Mouse (Mus musculus): ENCODE measurements at regions not wholly inside any gene's neighbourhood (a gene's known extent, or its start where the extent isn't known, plus 50 kb on each side); places are given as distances from the start of the nearest gene placed in this dataset.

GRCm38 (mm10) chr16:95839512-95840253 lies 137.8 kb downstream of the Ets2 start:
- no peaks in the 10 kb centered on the region for H3K36me3 ChIP-seq (ENCODE audit: control insufficient read depth, insufficient read depth, low read length)
- H3K4me2 ChIP-seq (ENCODE audit: low read depth) = no peak overlapping the region
- no peak overlapping the region for H3K27ac ChIP-seq (ENCODE audit: low read depth, low read length)
- H3K27me3 ChIP-seq (ENCODE audit: control insufficient read depth, insufficient read depth, low read length) = no peaks in the 10 kb centered on the region
- no peak overlapping the region for H3K4me3 ChIP-seq (ENCODE audit: low read depth, low read length)
- 85% methylated on average over 5 of the region's 5 CpGs for WGBS
- 0 out of 2 replicates have a peak, but pooled peaks cover 2% of the 10 kb centered on the region for H3K4me1 ChIP-seq (ENCODE audit: control insufficient read depth, insufficient read depth, low read length)
- DNase-seq (ENCODE audit: low spot score) (no peak), ATAC-seq (ENCODE audit: insufficient read depth, low FRiP score, low TSS enrichment) (no peak)
- no peaks in the 10 kb centered on the region for H3K9me3 ChIP-seq (ENCODE audit: control insufficient read depth, low read length)
- no peak overlapping the region for H3K9ac ChIP-seq (ENCODE audit: low read length)

- H3K36me3 ChIP-seq (ENCODE audit: control insufficient read depth, insufficient read depth, low read length) = no peaks in the 10 kb centered on the region
- no peak overlapping the region for H3K27ac ChIP-seq (ENCODE audit: low read depth, low read length)
- WGBS = 68% methylated on average over 1 of the region's 1 CpGs
- H3K4me3 ChIP-seq (ENCODE audit: low read depth, low read length) = no peak overlapping the region
- ATAC-seq (ENCODE audit: insufficient read depth, low FRiP score, low TSS enrichment) (no peak), DNase-seq (ENCODE audit: low spot score) (no peak)
- no peaks in the 10 kb centered on the region for H3K9me3 ChIP-seq (ENCODE audit: control insufficient read depth, low read length)
- H3K9ac ChIP-seq (ENCODE audit: low read length) = no peak overlapping the region
- H3K4me2 ChIP-seq (ENCODE audit: low read depth) = no peak overlapping the region
- H3K4me1 ChIP-seq (ENCODE audit: control insufficient read depth, insufficient read depth, low read length) = 0 out of 2 replicates have a peak, but pooled peaks cover 2% of the 10 kb centered on the region
- no peaks in the 10 kb centered on the region for H3K27me3 ChIP-seq (ENCODE audit: control insufficient read depth, insufficient read depth, low read length)
These were observed 137.1 kb downstream of the Ets2 start for GRCm38 (mm10) chr16:95838886-95839430.

GRCm38 (mm10) chr16:95838478-95838846 lies 136.6 kb downstream of the Ets2 start:
- no peak overlapping the region for H3K4me2 ChIP-seq (ENCODE audit: low read depth)
- DNase-seq (ENCODE audit: low spot score) = no peak
- 93% methylated on average over 3 of the region's 3 CpGs for WGBS
- no peaks in the 10 kb centered on the region for H3K27me3 ChIP-seq (ENCODE audit: control insufficient read depth, insufficient read depth, low read length)
- 0 out of 2 replicates have a peak, but pooled peaks cover 2% of the 10 kb centered on the region for H3K4me1 ChIP-seq (ENCODE audit: control insufficient read depth, insufficient read depth, low read length)
- no peak for ATAC-seq (ENCODE audit: insufficient read depth, low FRiP score, low TSS enrichment)
- H3K36me3 ChIP-seq (ENCODE audit: control insufficient read depth, insufficient read depth, low read length) = no peaks in the 10 kb centered on the region
- no peak overlapping the region for H3K9ac ChIP-seq (ENCODE audit: low read length)
- H3K27ac ChIP-seq (ENCODE audit: low read depth, low read length) = no peak overlapping the region
- H3K4me3 ChIP-seq (ENCODE audit: low read depth, low read length) = no peak overlapping the region
- H3K9me3 ChIP-seq (ENCODE audit: control insufficient read depth, low read length) = no peaks in the 10 kb centered on the region

GRCm38 (mm10) chr16:95837723-95838477 lies 136.0 kb downstream of the Ets2 start:
- no peak overlapping the region for H3K4me3 ChIP-seq (ENCODE audit: low read depth, low read length)
- no peak overlapping the region for H3K9ac ChIP-seq (ENCODE audit: low read length)
- ATAC-seq (ENCODE audit: insufficient read depth, low FRiP score, low TSS enrichment) = no peak
- no peak for DNase-seq (ENCODE audit: low spot score)
- no peaks in the 10 kb centered on the region for H3K9me3 ChIP-seq (ENCODE audit: control insufficient read depth, low read length)
- 0 out of 2 replicates have a peak, but pooled peaks cover 2% of the 10 kb centered on the region for H3K4me1 ChIP-seq (ENCODE audit: control insufficient read depth, insufficient read depth, low read length)
- WGBS = 65% methylated on average over 5 of the region's 5 CpGs
- no peak overlapping the region for H3K27ac ChIP-seq (ENCODE audit: low read depth, low read length)
- H3K4me2 ChIP-seq (ENCODE audit: low read depth) = no peak overlapping the region
- H3K36me3 ChIP-seq (ENCODE audit: control insufficient read depth, insufficient read depth, low read length) = no peaks in the 10 kb centered on the region
- no peaks in the 10 kb centered on the region for H3K27me3 ChIP-seq (ENCODE audit: control insufficient read depth, insufficient read depth, low read length)

- Histone ChIP-seq H3K27me3 (ENCODE audit: control insufficient read depth, insufficient read depth, low read length) (no peaks in the 10 kb centered on the region), H3K9ac (ENCODE audit: low read length) (no peak overlapping the region), H3K4me1 (ENCODE audit: control insufficient read depth, insufficient read depth, low read length) (peaks cover 2% of the 10 kb centered on the region; the same call in 1 of the 2 replicates), H3K4me3 (ENCODE audit: low read depth, low read length) (no peak overlapping the region), H3K4me2 (ENCODE audit: low read depth) (no peak overlapping the region), H3K9me3 (ENCODE audit: control insufficient read depth, low read length) (no peaks in the 10 kb centered on the region), H3K27ac (ENCODE audit: low read depth, low read length) (no peak overlapping the region), H3K36me3 (ENCODE audit: control insufficient read depth, insufficient read depth, low read length) (no peaks in the 10 kb centered on the region)
- ATAC-seq (ENCODE audit: insufficient read depth, low FRiP score, low TSS enrichment) (no peak), DNase-seq (ENCODE audit: low spot score) (no peak)
- WGBS = 89% methylated on average over 1 of the region's 1 CpGs
These were observed 134.1 kb downstream of the Ets2 start for GRCm38 (mm10) chr16:95835941-95836340.

GRCm38 (mm10) chr16:95834556-95835288 lies 132.8 kb downstream of the Ets2 start:
- H3K27me3 ChIP-seq (ENCODE audit: control insufficient read depth, insufficient read depth, low read length) = no peaks in the 10 kb centered on the region
- no peak overlapping the region for H3K9ac ChIP-seq (ENCODE audit: low read length)
- H3K36me3 ChIP-seq (ENCODE audit: control insufficient read depth, insufficient read depth, low read length) = no peaks in the 10 kb centered on the region
- 55% methylated on average over 11 of the region's 11 CpGs for WGBS
- H3K4me1 ChIP-seq (ENCODE audit: control insufficient read depth, insufficient read depth, low read length) = peaks cover 2% of the 10 kb centered on the region; the same call in 1 of the 2 replicates
- H3K4me3 ChIP-seq (ENCODE audit: low read depth, low read length) = no peak overlapping the region
- no peak overlapping the region for H3K4me2 ChIP-seq (ENCODE audit: low read depth)
- H3K9me3 ChIP-seq (ENCODE audit: control insufficient read depth, low read length) = no peaks in the 10 kb centered on the region
- no peak for ATAC-seq (ENCODE audit: insufficient read depth, low FRiP score, low TSS enrichment)
- no peak overlapping the region for H3K27ac ChIP-seq (ENCODE audit: low read depth, low read length)
- DNase-seq (ENCODE audit: low spot score) = no peak

- Histone ChIP-seq H3K4me3 (ENCODE audit: low read depth, low read length) (no peak overlapping the region), H3K27ac (ENCODE audit: low read depth, low read length) (no peak overlapping the region), H3K9ac (ENCODE audit: low read length) (no peak overlapping the region), H3K36me3 (ENCODE audit: control insufficient read depth, insufficient read depth, low read length) (no peaks in the 10 kb centered on the region), H3K27me3 (ENCODE audit: control insufficient read depth, insufficient read depth, low read length) (no peaks in the 10 kb centered on the region), H3K4me1 (ENCODE audit: control insufficient read depth, insufficient read depth, low read length) (peaks cover 2% of the 10 kb centered on the region; the same call in 1 of the 2 replicates), H3K4me2 (ENCODE audit: low read depth) (no peak overlapping the region), H3K9me3 (ENCODE audit: control insufficient read depth, low read length) (no peaks in the 10 kb centered on the region)
- ATAC-seq (ENCODE audit: insufficient read depth, low FRiP score, low TSS enrichment) (no peak), DNase-seq (ENCODE audit: low spot score) (no peak)
- 61% methylated on average over 10 of the region's 10 CpGs for WGBS
These were observed 131.6 kb downstream of the Ets2 start for GRCm38 (mm10) chr16:95833455-95833854.

- H3K9ac ChIP-seq (ENCODE audit: low read length) = no peak overlapping the region
- H3K27ac ChIP-seq (ENCODE audit: low read depth, low read length) = no peak overlapping the region
- 68% methylated on average over 9 of the region's 9 CpGs for WGBS
- no peak for ATAC-seq (ENCODE audit: insufficient read depth, low FRiP score, low TSS enrichment)
- DNase-seq (ENCODE audit: low spot score) = no peak
- no peak overlapping the region for H3K4me2 ChIP-seq (ENCODE audit: low read depth)
- peaks cover 2% of the 10 kb centered on the region; the same call in 1 of the 2 replicates for H3K4me1 ChIP-seq (ENCODE audit: control insufficient read depth, insufficient read depth, low read length)
- H3K27me3 ChIP-seq (ENCODE audit: control insufficient read depth, insufficient read depth, low read length) = no peaks in the 10 kb centered on the region
- H3K9me3 ChIP-seq (ENCODE audit: control insufficient read depth, low read length) = no peaks in the 10 kb centered on the region
- H3K4me3 ChIP-seq (ENCODE audit: low read depth, low read length) = no peak overlapping the region
- no peaks in the 10 kb centered on the region for H3K36me3 ChIP-seq (ENCODE audit: control insufficient read depth, insufficient read depth, low read length)
These were observed 130.5 kb downstream of the Ets2 start for GRCm38 (mm10) chr16:95832346-95832739.
